Comparison of ENCODE assay signal across 16 mouse cellular contexts in the genomic region with DNA sequence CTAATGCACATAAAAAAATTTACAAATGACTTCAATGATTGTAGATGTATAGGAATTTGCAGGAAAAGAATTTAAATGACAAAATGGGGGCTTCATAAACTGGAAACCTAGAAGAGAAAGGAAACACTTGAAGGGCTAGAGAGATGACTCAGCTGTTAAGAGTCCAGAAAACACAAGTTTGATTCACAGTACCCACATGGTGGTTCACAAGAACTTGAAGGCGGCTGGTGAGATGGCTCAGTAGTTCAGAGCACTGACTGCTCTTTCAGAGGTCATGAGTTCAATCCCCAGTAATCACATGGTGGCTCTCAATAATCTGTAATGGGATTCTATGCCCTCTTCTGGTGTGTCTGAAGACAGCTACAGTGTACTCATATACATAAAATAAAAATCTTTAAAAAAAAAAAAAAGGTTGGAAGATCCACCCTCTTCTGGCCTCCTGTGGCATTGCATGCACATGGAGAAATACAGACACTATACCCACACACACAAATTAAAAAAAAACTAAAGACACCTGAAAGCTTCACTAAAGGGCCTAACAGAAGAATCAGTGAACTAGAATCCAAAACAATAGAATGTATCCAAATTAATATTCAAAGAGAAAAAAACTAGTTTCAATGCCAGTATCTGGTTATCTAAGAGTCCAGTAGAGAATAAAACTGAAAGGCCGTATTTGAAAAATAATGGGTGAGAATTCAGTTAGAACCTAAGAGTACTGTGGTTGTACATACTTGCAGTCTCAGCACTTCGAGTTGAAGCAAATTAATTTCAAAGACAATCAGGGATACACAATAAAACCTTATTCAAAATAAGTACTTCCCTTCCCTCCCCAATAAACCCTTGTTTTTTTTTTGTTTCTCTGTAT. TPM values are rescaled to one million over a fixed set of nuclear protein-coding genes. Genes with fewer than 3 reads are reported as not detected.
A peak's percentile ranks its signal among the peaks of the same experiment; 100 is the strongest.
DNase-seq lines count a peak whose midpoint lies in the region; ATAC-seq and TF ChIP-seq lines count a peak whose summit lies in the region.
"Had no signal": no experiment of that assay in that cellular context is flagged by ENCODE, and none has a peak within 500 bp of the region (broad histone marks: within the 10 kb centered on the region; RNA-seq: fewer than 3 reads in every experiment).

No protein-coding gene starts in this region.

- no peak overlapping the region for H3K4me3 ChIP-seq in kidney, postnatal 0 days (replicated peaks; ENCODE audit: low read depth, low read length)
- no peak overlapping the region for H3K4me3 ChIP-seq in kidney, embryonic 16.5 days (ENCODE audit: low read length)
- no peak overlapping the region for H3K4me3 ChIP-seq in midbrain, postnatal 0 days (ENCODE audit: low read depth, low read length)
- H3K4me3 ChIP-seq in midbrain, embryonic 13.5 days (replicated peaks), result no peak overlapping the region
- H3K4me3 ChIP-seq in MEL (ENCODE audit: control insufficient read depth in 1 of 2, insufficient read depth in 1 of 2, low read depth in 2 of 2, low read length in 2 of 2), result no peak overlapping the region
- H3K4me3 ChIP-seq: embryonic facial prominence, embryonic 13.5 days; hindbrain, embryonic 12.5 days; limb, embryonic 12.5 days; lung, embryonic 15.5 days; megakaryocyte, embryonic 14.5 days; neural tube, embryonic 15.5 days had no signal

- H3K9ac ChIP-seq in kidney, postnatal 0 days (ENCODE audit: low read depth, low read length), result no peak overlapping the region
- no peak overlapping the region for H3K9ac ChIP-seq in kidney, embryonic 16.5 days (replicated peaks; ENCODE audit: low read length)
- H3K9ac ChIP-seq in midbrain, postnatal 0 days (replicated peaks; ENCODE audit: low read length, poor library complexity, severe bottlenecking), result no peak overlapping the region
- H3K9ac ChIP-seq in midbrain, embryonic 13.5 days (replicated peaks), result no peak overlapping the region
- H3K9ac ChIP-seq in MEL (ENCODE audit: control insufficient read depth, low read depth, low read length, poor library complexity, severe bottlenecking), result no peak overlapping the region
- H3K9ac ChIP-seq: embryonic facial prominence, embryonic 13.5 days; hindbrain, embryonic 12.5 days; limb, embryonic 12.5 days; lung, embryonic 15.5 days; neural tube, embryonic 15.5 days had no signal

- 83% methylated on average over 3 of the region's 3 CpGs for WGBS in kidney, postnatal 0 days
- WGBS in kidney, embryonic 16.5 days, result 89% methylated on average over 3 of the region's 3 CpGs
- WGBS in midbrain, postnatal 0 days, result 87% methylated on average over 3 of the region's 3 CpGs
- WGBS in midbrain, embryonic 13.5 days, result 80% methylated on average over 3 of the region's 3 CpGs

- no peak overlapping the region for H3K4me2 ChIP-seq in kidney, postnatal 0 days (ENCODE audit: low read length)
- H3K4me2 ChIP-seq in kidney, embryonic 16.5 days (replicated peaks; ENCODE audit: low read depth, low read length), result no peak overlapping the region
- no peak overlapping the region for H3K4me2 ChIP-seq in midbrain, postnatal 0 days (ENCODE audit: low read depth, low read length, poor library complexity, severe bottlenecking)
- no peak overlapping the region for H3K4me2 ChIP-seq in midbrain, embryonic 13.5 days (replicated peaks)
- H3K4me2 ChIP-seq: embryonic facial prominence, embryonic 13.5 days; hindbrain, embryonic 12.5 days; limb, embryonic 12.5 days; lung, embryonic 15.5 days; neural tube, embryonic 15.5 days had no signal

- H3K9me3 ChIP-seq in kidney, postnatal 0 days (replicated peaks; ENCODE audit: low read length), result no peaks in the 10 kb centered on the region
- no peaks in the 10 kb centered on the region for H3K9me3 ChIP-seq in kidney, embryonic 16.5 days (ENCODE audit: low read length)
- H3K9me3 ChIP-seq in midbrain, postnatal 0 days (ENCODE audit: low read length), result no peaks in the 10 kb centered on the region
- H3K9me3 ChIP-seq in midbrain, embryonic 13.5 days, result no peaks in the 10 kb centered on the region
- no peaks in the 10 kb centered on the region for H3K9me3 ChIP-seq in MEL (replicated peaks; ENCODE audit: insufficient read depth, low read length)
- H3K9me3 ChIP-seq: embryonic facial prominence, embryonic 13.5 days; hindbrain, embryonic 12.5 days; limb, embryonic 12.5 days; lung, embryonic 15.5 days; megakaryocyte, embryonic 14.5 days; neural tube, embryonic 15.5 days had no signal

- no peaks in the 10 kb centered on the region for H3K79me2 ChIP-seq in MEL (ENCODE audit: control insufficient read depth, insufficient read depth, low read length, poor library complexity)

- TF ChIP-seq CTCF in kidney, postnatal 0 days (IDR thresholded peaks at IDR 0.05; ENCODE audit: low read depth), result peak; percentile 45
- peak; percentile 52 for TF ChIP-seq CTCF in midbrain, postnatal 0 days (IDR thresholded peaks at IDR 0.05)
- peak in 2 of 3 experiments; percentile 32; a peak in 4 of 6 replicates for TF ChIP-seq CTCF in MEL (IDR thresholded peaks at IDR 0.05 in 2 of 3, conservative IDR thresholded peaks at IDR 0.05 in 1 of 3; ENCODE audit: control insufficient read depth in 1 of 3, insufficient read depth in 1 of 3, low read depth in 2 of 3, low read length in 3 of 3, poor library complexity in 1 of 3, severe bottlenecking in 1 of 3)

- H3K4me1 ChIP-seq in kidney, postnatal 0 days (replicated peaks; ENCODE audit: insufficient read depth, low read length), result no peaks in the 10 kb centered on the region
- H3K4me1 ChIP-seq in kidney, embryonic 16.5 days (ENCODE audit: insufficient read depth, low read length), result 0 out of 2 replicates have a peak, but pooled peaks cover 3% of the 10 kb centered on the region
- H3K4me1 ChIP-seq in midbrain, postnatal 0 days (ENCODE audit: insufficient read depth, low read length), result no peaks in the 10 kb centered on the region
- H3K4me1 ChIP-seq in midbrain, embryonic 13.5 days (replicated peaks), result no peaks in the 10 kb centered on the region
- peaks cover 0 to 6% of the 10 kb centered on the region in 2 experiments; a peak in 2 of 4 replicates for H3K4me1 ChIP-seq in MEL (ENCODE audit: control insufficient read depth in 1 of 2, insufficient read depth in 2 of 2, low read length in 2 of 2)
- H3K4me1 ChIP-seq: embryonic facial prominence, embryonic 13.5 days; hindbrain, embryonic 12.5 days; limb, embryonic 12.5 days; lung, embryonic 15.5 days; neural tube, embryonic 15.5 days had no signal

- H3K36me3 ChIP-seq in kidney, postnatal 0 days (ENCODE audit: insufficient read depth, low read length), result peaks cover 40% of the 10 kb centered on the region
- peaks cover 50% of the 10 kb centered on the region for H3K36me3 ChIP-seq in kidney, embryonic 16.5 days (ENCODE audit: insufficient read depth, low read length)
- H3K36me3 ChIP-seq in midbrain, postnatal 0 days (ENCODE audit: insufficient read depth, low read length), result peaks cover 32% of the 10 kb centered on the region
- peaks cover 63% of the 10 kb centered on the region for H3K36me3 ChIP-seq in midbrain, embryonic 13.5 days
- peaks cover 31 to 69% of the 10 kb centered on the region in 2 experiments for H3K36me3 ChIP-seq in MEL (ENCODE audit: control insufficient read depth in 1 of 2, insufficient read depth in 2 of 2, low read length in 2 of 2)

- DNase-seq in kidney, postnatal 0 days (ENCODE audit: low spot score), result no peak
- no peak for DNase-seq in midbrain, postnatal 0 days (ENCODE audit: low spot score)
- DNase-seq in MEL (ENCODE audit: low read depth, low spot score), result peak; percentile 57
- no peak for DNase-seq in spleen, postnatal 14 days (ENCODE audit: low spot score in 2 of 2)
- DNase-seq in cerebellum, postnatal 14 days, result no peak
- DNase-seq: kidney, adult 18-20 months; right cerebral cortex, postnatal 4 days; thymus, adult 18-20 months had no signal

- H3K27me3 ChIP-seq in kidney, postnatal 0 days (ENCODE audit: insufficient read depth, low read length), result no peaks in the 10 kb centered on the region
- H3K27me3 ChIP-seq in kidney, embryonic 16.5 days (ENCODE audit: insufficient read depth, low read length), result no peaks in the 10 kb centered on the region
- no peaks in the 10 kb centered on the region for H3K27me3 ChIP-seq in midbrain, postnatal 0 days (ENCODE audit: insufficient read depth, low read length)
- no peaks in the 10 kb centered on the region for H3K27me3 ChIP-seq in midbrain, embryonic 13.5 days
- H3K27me3 ChIP-seq in MEL (ENCODE audit: control insufficient read depth in 1 of 2, insufficient read depth in 2 of 2, low read length in 2 of 2), result no peaks in the 10 kb centered on the region
- H3K27me3 ChIP-seq: embryonic facial prominence, embryonic 13.5 days; hindbrain, embryonic 12.5 days; limb, embryonic 12.5 days; lung, embryonic 15.5 days; megakaryocyte, embryonic 14.5 days; neural tube, embryonic 15.5 days had no signal

- TF ChIP-seq EP300 in MEL (IDR thresholded peaks at IDR 0.05; ENCODE audit: low read depth in 1 of 2, low read length in 2 of 2), result no peak

- no peak overlapping the region for H3K27ac ChIP-seq in kidney, postnatal 0 days
- H3K27ac ChIP-seq in kidney, embryonic 16.5 days (ENCODE audit: low read length), result no peak overlapping the region
- no peak overlapping the region for H3K27ac ChIP-seq in midbrain, postnatal 0 days (ENCODE audit: low read depth, low read length)
- H3K27ac ChIP-seq in midbrain, embryonic 13.5 days, result no peak overlapping the region
- H3K27ac ChIP-seq in MEL (ENCODE audit: control insufficient read depth, low read depth, low read length), result no peak overlapping the region
- H3K27ac ChIP-seq: embryonic facial prominence, embryonic 13.5 days; hindbrain, embryonic 12.5 days; limb, embryonic 12.5 days; lung, embryonic 15.5 days; neural tube, embryonic 15.5 days had no signal

- TF ChIP-seq RAD21 in MEL (IDR thresholded peaks at IDR 0.05; ENCODE audit: low read depth, low read length), result no peak

- ATAC-seq in kidney, postnatal 0 days (replicated peaks; ENCODE audit: low FRiP score, low read depth), result no peak
- no peak for ATAC-seq in kidney, embryonic 16.5 days (ENCODE audit: low FRiP score, low TSS enrichment)
- no peak for ATAC-seq in midbrain, postnatal 0 days (ENCODE audit: low FRiP score)
- no peak for ATAC-seq in midbrain, embryonic 13.5 days

- no peak; a peak in 1 of 4 replicates for TF ChIP-seq POLR2A in MEL (IDR thresholded peaks at IDR 0.05; ENCODE audit: control insufficient read depth in 1 of 2, insufficient read depth in 1 of 2, low read depth in 1 of 2, low read length in 2 of 2, poor library complexity in 1 of 2)

RNA-seq across cellular contexts. Expression of a gene that starts 12.1 kb away (rescaled TPM):
- 295 and 332 TPM in 2 replicates for polyA plus RNA-seq in kidney, postnatal 0 days (2015; fragmentation: Nextera tagmentation; extraction: Ambion mirVana)
- 432 and 504 TPM in 2 replicates for polyA plus RNA-seq in kidney, embryonic 16.5 days (2015; fragmentation: Nextera tagmentation; extraction: Ambion mirVana)
- total RNA-seq in midbrain, postnatal 0 days (2014; rRNA removed), result 29.8 and 40.7 TPM in 2 replicates
- 185 and 209 TPM in 2 replicates for polyA plus RNA-seq in midbrain, postnatal 0 days (2015; fragmentation: Nextera tagmentation; extraction: Ambion mirVana)
- 241 and 244 TPM in 2 replicates for polyA plus RNA-seq in midbrain, embryonic 13.5 days (2015; fragmentation: Nextera tagmentation; extraction: Ambion mirVana)
- 370 and 422 TPM in 2 replicates for total RNA-seq in MEL (2012; rRNA removed)
- 1,000 to 10,000 TPM in 1 of 2 experiments, 100 to 1,000 TPM in 1; 246 to 1,708 TPM for polyA plus RNA-seq in MEL (2012; ENCODE audit: insufficient read depth in 1 of 2, insufficient read length in 2 of 2, low read depth in 1 of 2, low replicate concordance in 2 of 2, missing spikeins in 1 of 2)

RNA-seq across cellular contexts. Expression of a gene that starts 44.5 kb away (rescaled TPM):
- polyA plus RNA-seq in kidney, postnatal 0 days (2015; fragmentation: Nextera tagmentation; extraction: Ambion mirVana), result 10.3 and 10.8 TPM in 2 replicates
- 9.5 and 10.5 TPM in 2 replicates for polyA plus RNA-seq in kidney, embryonic 16.5 days (2015; fragmentation: Nextera tagmentation; extraction: Ambion mirVana)
- 14.5 and 14.9 TPM in 2 replicates for total RNA-seq in midbrain, postnatal 0 days (2014; rRNA removed)
- 15.0 and 15.7 TPM in 2 replicates for polyA plus RNA-seq in midbrain, postnatal 0 days (2015; fragmentation: Nextera tagmentation; extraction: Ambion mirVana)
- 2.6 and 2.7 TPM in 2 replicates for polyA plus RNA-seq in midbrain, embryonic 13.5 days (2015; fragmentation: Nextera tagmentation; extraction: Ambion mirVana)
- total RNA-seq in MEL (2012; rRNA removed), result not detected in 2 replicates
- under 1 TPM in 1 of 2 experiments, not detected in 1; 0.40 TPM for polyA plus RNA-seq in MEL (2012; ENCODE audit: insufficient read depth in 1 of 2, insufficient read length in 2 of 2, low read depth in 1 of 2, low replicate concordance in 2 of 2, missing spikeins in 1 of 2)
